Mouse (Mus musculus) bone marrow macrophage, adult 2 months (primary cell): ENCODE results near the gene Gm11492. TPM values are rescaled to one million over a fixed set of nuclear protein-coding genes. Genes with fewer than 3 reads are reported as not detected.

Source experiments
- H3K27ac ChIP-seq: 2 replicates; pipeline ENCODE4 v1.5.1; 2012; ENCODE audit warnings: low read depth, low read length; ENCODE audit not compliant: insufficient read depth
- H3K4me1 ChIP-seq: 2 replicates; pipeline ENCODE4 v1.6.1; 2012; ENCODE audit warnings: low read length; ENCODE audit not compliant: control insufficient read depth, insufficient read depth
- H3K4me3 ChIP-seq: 2 replicates; pipeline ENCODE4 v1.5.1; 2012; ENCODE audit warnings: mild to moderate bottlenecking, low read length, moderate library complexity; ENCODE audit not compliant: insufficient read depth
- CTCF ChIP-seq: IDR thresholded peaks from 2 replicates; pipeline ENCODE4 v1.5.1; 2012; ENCODE audit warnings: low read depth, mild to moderate bottlenecking, low read length, moderate library complexity
- POLR2A ChIP-seq: IDR thresholded peaks from 2 replicates; pipeline ENCODE4 v1.6.1; 2012; ENCODE audit warnings: mild to moderate bottlenecking, low read depth, low read length, borderline replicate concordance
- polyA plus RNA-seq: library from polyadenylated mRNA; stranded (reverse); fragments of >200 nt; gene quantifications from 2 replicates; pipeline ENCODE4 v1.2.4, GENCODE M21; 2012; ENCODE audit not compliant: missing spikeins, insufficient read depth, insufficient read length

Gm11492 gene
- polyA plus RNA-seq, 1 experiment, result not detected

DNA sequence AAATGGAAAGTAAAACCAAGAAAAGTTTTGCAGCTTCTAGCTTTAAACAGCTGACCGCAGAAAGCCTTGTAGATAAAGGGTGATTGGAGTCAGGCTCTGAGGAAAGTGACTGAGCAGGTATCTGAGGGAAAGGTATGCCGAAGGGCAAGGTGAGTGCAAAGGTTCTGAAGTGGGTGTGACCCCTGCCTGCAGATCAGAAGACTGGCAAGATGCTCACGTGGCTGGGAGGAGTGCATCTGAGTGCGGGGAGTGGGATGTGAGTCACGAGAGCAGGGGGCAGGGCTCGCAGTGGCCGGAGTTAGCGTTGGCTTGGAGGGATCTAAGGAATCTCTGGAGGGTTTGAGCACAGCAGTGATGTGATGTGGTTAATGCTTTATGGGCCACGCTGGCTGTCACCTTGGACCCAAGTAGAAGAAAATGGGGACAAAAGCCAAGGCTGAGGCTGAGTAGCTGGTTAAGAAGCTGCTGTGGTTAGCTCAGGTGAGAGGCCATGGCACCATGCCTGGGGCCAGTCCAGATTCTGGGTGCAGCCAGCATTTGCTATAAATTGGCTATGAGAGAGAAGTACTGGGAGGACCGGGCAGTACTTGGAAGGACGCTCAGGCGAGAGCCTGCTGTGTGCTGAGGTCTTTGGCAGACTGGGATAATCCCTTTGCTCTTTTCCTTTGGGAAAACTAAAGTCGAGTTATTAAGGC, 33.1 kb downstream of the Gm11492 start:
- H3K4me3 ChIP-seq, result no peak overlapping the region
- no peak overlapping the region for H3K27ac ChIP-seq
- peaks cover 27% of the 10 kb centered on the region for H3K4me1 ChIP-seq
- TF ChIP-seq POLR2A, result no peak
- no peak for TF ChIP-seq CTCF

DNA sequence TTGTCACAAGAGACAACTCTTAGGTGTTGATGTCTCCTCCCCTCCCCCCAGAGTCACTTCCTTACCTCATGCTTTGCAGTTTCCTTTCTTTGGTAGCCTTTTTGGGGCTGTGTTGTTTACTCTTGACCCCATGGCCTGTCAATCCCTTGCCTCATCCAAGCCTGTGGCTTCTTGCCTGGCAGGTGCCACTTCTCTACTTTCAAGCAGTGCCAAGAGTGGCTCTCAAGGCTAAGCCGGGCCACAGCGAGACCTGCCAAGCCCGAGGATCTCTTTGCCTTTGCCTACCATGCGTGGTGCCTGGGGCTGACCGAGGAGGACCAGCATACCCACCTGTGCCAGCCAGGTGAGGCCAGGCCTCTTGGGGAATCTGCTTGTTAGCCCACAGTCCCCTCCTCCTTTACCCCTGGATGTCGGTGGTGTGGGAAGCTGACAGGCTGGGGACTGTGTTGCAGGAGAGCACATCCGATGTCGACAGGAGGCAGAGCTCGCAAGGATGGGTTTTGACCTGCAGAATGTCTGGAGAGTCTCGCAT, 33.9 kb downstream of the Gm11492 start:
- H3K4me1 ChIP-seq, result peaks cover 23% of the 10 kb centered on the region
- no peak overlapping the region for H3K4me3 ChIP-seq
- TF ChIP-seq CTCF (no peak), POLR2A (no peak)
- H3K27ac ChIP-seq, result no peak overlapping the region

DNA sequence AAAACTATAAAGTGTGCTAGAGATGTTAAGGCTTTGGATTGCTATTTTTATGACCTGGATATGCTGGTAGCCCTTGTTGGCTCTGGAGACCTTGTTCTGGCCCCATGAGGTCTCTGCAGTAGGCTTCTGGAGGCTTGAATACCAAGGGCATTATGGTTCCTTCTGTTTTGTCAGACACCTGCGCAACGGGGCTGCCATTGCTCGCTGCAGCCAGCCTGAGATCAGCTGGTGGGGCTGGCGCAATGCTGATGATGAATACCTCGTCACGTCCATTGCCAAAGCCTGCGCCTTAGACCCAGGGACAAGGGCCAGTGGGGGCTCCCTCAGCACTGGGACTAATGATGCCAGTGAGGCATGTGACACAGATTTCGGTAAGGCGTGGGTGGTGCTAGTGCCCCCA, 35.8 kb downstream of the Gm11492 start:
- no peak overlapping the region for H3K27ac ChIP-seq
- no peak overlapping the region for H3K4me3 ChIP-seq
- peaks cover 13% of the 10 kb centered on the region for H3K4me1 ChIP-seq
- TF ChIP-seq CTCF, result no peak
- no peak for TF ChIP-seq POLR2A

GRCm38 (mm10) chr11:87603571-87603970, 37.1 kb downstream of the Gm11492 start:
- Histone ChIP-seq H3K27ac (no peak overlapping the region), H3K4me3 (no peak overlapping the region), H3K4me1 (peaks cover 10% of the 10 kb centered on the region)
- TF ChIP-seq CTCF (no peak), POLR2A (no peak)

GRCm38 (mm10) chr11:87609264-87609663, 42.8 kb downstream of the Gm11492 start:
- Histone ChIP-seq H3K4me3 (no peak overlapping the region), H3K27ac (no peak overlapping the region), H3K4me1 (no peaks in the 10 kb centered on the region)
- TF ChIP-seq CTCF (no peak), POLR2A (no peak)

DNA sequence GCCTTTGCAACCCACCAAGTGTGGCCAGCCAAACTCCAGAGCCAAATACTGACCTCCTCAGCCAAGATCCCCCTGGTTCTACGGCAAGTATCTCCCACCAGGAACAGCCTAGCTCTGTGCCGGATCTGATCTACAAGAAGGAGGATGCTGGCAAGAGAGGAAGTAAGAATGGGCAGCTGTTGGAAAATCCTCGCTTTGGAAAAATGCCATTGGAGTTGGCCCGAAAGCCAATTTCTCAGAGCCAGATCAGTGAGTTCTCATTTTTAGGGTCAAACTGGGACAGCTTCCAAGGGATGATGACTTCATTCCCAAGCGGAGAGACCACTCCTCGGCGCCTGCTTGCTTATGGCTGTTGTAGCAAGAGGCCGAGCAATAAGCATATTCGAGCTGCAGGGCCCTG, 45.1 kb downstream of the Gm11492 start:
- Histone ChIP-seq H3K4me3 (no peak overlapping the region), H3K4me1 (no peaks in the 10 kb centered on the region), H3K27ac (no peak overlapping the region)
- TF ChIP-seq CTCF, result no peak
- TF ChIP-seq POLR2A, result no peak

- Histone ChIP-seq H3K27ac (no peak overlapping the region), H3K4me3 (no peak overlapping the region), H3K4me1 (no peaks in the 10 kb centered on the region)
- no peak for TF ChIP-seq CTCF
- no peak for TF ChIP-seq POLR2A
Observed at GRCm38 (mm10) chr11:87613972-87614371, 47.5 kb downstream of the Gm11492 start.

DNA sequence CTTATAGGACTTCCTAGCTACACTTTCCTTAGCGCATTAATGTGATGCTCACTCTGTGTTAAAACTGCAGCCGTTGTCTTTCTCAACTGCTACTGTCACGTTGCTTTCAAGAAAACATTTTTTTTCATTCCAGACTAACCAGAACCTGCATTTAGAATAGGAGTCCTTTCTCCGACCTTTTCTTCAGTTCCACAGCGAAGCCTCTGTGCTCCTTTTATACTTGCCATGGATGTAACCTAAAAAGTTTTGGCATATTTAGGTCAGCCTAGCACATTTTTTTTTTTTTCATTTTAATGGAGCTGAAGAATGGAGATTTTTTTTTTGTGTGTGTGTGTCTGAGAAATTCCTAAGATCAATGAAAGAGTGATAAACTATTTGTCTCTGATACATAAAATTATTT, 49.1 kb downstream of the Gm11492 start:
- Histone ChIP-seq H3K27ac (no peak overlapping the region), H3K4me3 (no peak overlapping the region), H3K4me1 (no peaks in the 10 kb centered on the region)
- no peak for TF ChIP-seq CTCF
- TF ChIP-seq POLR2A, result no peak

- H3K4me1 ChIP-seq, result no peaks in the 10 kb centered on the region
- no peak overlapping the region for H3K4me3 ChIP-seq
- TF ChIP-seq POLR2A, result no peak
- no peak for TF ChIP-seq CTCF
- no peak overlapping the region for H3K27ac ChIP-seq
Observed at GRCm38 (mm10) chr11:87615952-87616351, 49.5 kb downstream of the Gm11492 start.

- Histone ChIP-seq H3K4me3 (no peak within 1 kb of the TSS), H3K4me1 (no peaks in the 10 kb centered on the region), H3K27ac (no peak within 1 kb of the TSS)
- no peak for TF ChIP-seq POLR2A
- TF ChIP-seq CTCF, result no peak
Observed at GRCm38 (mm10) chr11:87616790-87617474, 50.5 kb downstream of the Gm11492 start, which contains the start of gene Hsf5. Hsf5 (plus strand) TSS chr11:87617164.
